Mouse (Mus musculus): ENCODE measurements around the gene Lrrc8d.

DNA sequence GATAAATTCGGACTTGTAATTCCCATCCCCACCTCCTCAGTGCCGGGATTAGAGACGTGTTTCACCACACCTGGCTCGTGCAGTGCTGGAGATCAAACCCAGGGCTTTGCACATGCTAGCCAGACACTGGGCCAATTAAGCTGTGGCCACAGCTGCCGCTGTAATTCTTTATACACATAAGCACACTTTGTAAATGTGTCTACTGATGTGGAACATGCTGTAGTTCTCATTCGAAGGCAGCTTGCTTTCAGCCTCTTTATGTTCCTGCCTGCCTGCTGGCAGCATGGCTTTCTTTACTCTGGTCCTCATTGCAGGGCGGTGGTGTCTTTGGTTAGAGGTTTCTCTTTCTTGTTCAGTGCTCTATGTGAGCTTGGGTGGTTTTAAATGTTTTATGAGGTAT is 40.7 kb downstream of the Lrrc8d start:
- TF ChIP-seq POLR2A (IDR thresholded peaks at IDR 0.05; ENCODE audit: insufficient read length, low read depth) (no peak), E2F4 (IDR thresholded peaks at IDR 0.05; ENCODE audit: insufficient read depth) (no peak), MYOD1 (IDR thresholded peaks at IDR 0.05; ENCODE audit: control insufficient read depth in 1 of 3, insufficient read length in 2 of 3, low read depth in 2 of 3) (peak in 1 of 3 experiments; percentile 18), TCF12 (IDR thresholded peaks at IDR 0.05; ENCODE audit: insufficient read depth, poor library complexity, severe bottlenecking) (no peak), USF1 (IDR thresholded peaks at IDR 0.05; ENCODE audit: low read depth) (no peak)

All from myocyte (in vitro differentiated cells).